Mouse (Mus musculus): Measurements from ENCODE around the gene Kcnh2. TPM values are rescaled to one million over a fixed set of nuclear protein-coding genes. Genes with fewer than 3 reads are reported as not detected.
A peak's percentile ranks its signal among the peaks of the same experiment; 100 is the strongest.

The Kcnh2 gene
- polyA plus RNA-seq, 1 experiment from 2014 or later, result 3.0 TPM

DNA sequence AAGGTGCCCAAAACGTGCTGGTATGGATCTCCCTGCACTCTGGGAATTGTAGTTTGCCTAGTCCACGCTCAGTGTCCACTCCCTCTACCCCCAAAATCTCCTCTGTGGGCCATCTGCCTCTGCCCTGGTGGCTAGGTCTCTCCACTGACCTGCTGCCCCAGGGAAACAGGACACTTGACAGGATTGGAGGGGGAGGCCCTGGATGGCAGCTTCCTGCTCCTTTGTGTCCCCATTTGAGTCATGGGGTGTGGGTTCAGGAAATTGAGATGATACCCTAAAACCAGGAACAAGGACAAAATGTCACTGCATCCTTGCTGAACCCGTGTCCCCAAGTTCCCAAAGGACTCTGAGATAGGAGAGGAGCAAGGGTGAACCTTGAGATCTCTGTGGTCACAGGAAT, 12.7 kb upstream of the Kcnh2 start:
- Histone ChIP-seq H3K36me3 (ENCODE audit: control insufficient read depth, insufficient read depth) (no peaks in the 10 kb centered on the region), H3K4me2 (replicated peaks; ENCODE audit: low read depth) (no peak overlapping the region), H3K27me3 (replicated peaks; ENCODE audit: control insufficient read depth, insufficient read depth, low read length) (no peaks in the 10 kb centered on the region), H3K4me1 (replicated peaks; ENCODE audit: control insufficient read depth, insufficient read depth, low read length) (no peaks in the 10 kb centered on the region), H3K4me3 (ENCODE audit: low read depth, low read length) (no peak overlapping the region), H3K9me3 (ENCODE audit: control insufficient read depth) (no peaks in the 10 kb centered on the region), H3K27ac (ENCODE audit: low read depth, low read length) (no peak overlapping the region), H3K9ac (ENCODE audit: low read depth, low read length) (no peak overlapping the region)
- 55% methylated on average over 3 of the region's 3 CpGs for WGBS
- no peak for TF ChIP-seq CTCF (IDR thresholded peaks at IDR 0.05; ENCODE audit: low read depth)
- ATAC-seq, result no peak

DNA sequence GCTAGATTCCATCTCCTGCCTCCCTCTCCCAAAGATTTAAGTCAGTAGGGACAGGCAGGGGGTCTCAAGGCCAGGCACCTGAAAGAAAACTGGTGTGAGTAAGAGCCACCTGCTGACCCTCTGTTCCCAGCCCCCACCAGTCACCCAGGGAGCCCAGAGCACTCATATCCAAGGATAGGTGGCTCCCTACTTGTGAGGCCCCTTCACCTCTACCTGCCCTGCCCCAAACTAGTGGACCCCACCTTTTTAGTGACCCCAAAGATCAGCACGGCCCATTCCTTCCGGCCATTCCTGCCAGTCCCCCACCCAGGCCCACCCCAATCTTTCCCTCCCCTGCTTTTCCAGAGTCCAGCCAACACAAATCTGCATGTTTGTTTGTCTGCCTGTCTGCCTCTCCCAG, 12.1 kb upstream of the Kcnh2 start:
- no peak for ATAC-seq
- Histone ChIP-seq H3K4me2 (replicated peaks; ENCODE audit: low read depth) (no peak overlapping the region), H3K9ac (ENCODE audit: low read depth, low read length) (no peak overlapping the region), H3K36me3 (ENCODE audit: control insufficient read depth, insufficient read depth) (no peaks in the 10 kb centered on the region), H3K27ac (ENCODE audit: low read depth, low read length) (no peak overlapping the region), H3K4me3 (ENCODE audit: low read depth, low read length) (no peak overlapping the region), H3K9me3 (ENCODE audit: control insufficient read depth) (no peaks in the 10 kb centered on the region), H3K4me1 (replicated peaks; ENCODE audit: control insufficient read depth, insufficient read depth, low read length) (no peaks in the 10 kb centered on the region), H3K27me3 (replicated peaks; ENCODE audit: control insufficient read depth, insufficient read depth, low read length) (no peaks in the 10 kb centered on the region)
- 60% methylated on average over 2 of the region's 2 CpGs for WGBS
- TF ChIP-seq CTCF (IDR thresholded peaks at IDR 0.05; ENCODE audit: low read depth), result no peak

DNA sequence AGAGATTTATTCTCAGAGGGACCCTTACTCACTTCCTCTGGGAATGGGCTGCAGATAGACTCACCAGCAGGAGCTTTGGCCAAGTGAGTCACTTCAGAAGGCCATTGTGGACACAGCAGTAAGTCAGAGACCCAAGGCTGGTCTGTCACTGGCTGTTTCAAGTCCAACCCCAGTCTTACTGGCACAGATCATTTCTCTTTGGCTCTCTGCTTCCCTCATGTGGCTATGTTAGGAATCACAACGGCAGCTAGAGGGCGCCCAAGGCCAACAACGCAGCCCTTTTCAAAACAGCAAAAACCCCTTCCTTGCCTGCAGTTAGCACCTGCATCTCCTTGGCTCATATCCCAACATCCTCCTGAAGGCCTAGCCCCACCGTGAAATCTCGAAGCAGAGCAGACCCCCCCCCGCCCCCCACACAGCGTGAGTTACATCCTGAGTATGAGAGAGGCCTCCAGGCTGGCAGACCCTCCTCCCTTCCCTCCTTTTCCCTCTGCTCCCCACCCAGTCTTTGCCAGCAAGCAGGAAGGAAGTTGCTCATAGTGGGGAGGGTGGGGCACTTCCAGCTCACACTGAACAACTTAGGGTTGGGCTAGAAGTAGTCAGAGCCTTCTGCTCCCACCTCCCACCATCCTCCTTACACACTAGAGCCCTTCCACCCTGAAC, 9.5 kb upstream of the Kcnh2 start:
- Histone ChIP-seq H3K4me3 (ENCODE audit: low read depth, low read length) (no peak overlapping the region), H3K27ac (ENCODE audit: low read depth, low read length) (no peak overlapping the region), H3K9me3 (ENCODE audit: control insufficient read depth) (no peaks in the 10 kb centered on the region), H3K4me1 (replicated peaks; ENCODE audit: control insufficient read depth, insufficient read depth, low read length) (no peaks in the 10 kb centered on the region), H3K4me2 (replicated peaks; ENCODE audit: low read depth) (no peak overlapping the region), H3K9ac (ENCODE audit: low read depth, low read length) (no peak overlapping the region), H3K27me3 (replicated peaks; ENCODE audit: control insufficient read depth, insufficient read depth, low read length) (no peaks in the 10 kb centered on the region), H3K36me3 (ENCODE audit: control insufficient read depth, insufficient read depth) (no peaks in the 10 kb centered on the region)
- peak; percentile 45 for ATAC-seq
- WGBS, result under 1% methylated on average over 7 of the region's 7 CpGs
- peak; percentile 98 for TF ChIP-seq CTCF (IDR thresholded peaks at IDR 0.05; ENCODE audit: low read depth)

DNA sequence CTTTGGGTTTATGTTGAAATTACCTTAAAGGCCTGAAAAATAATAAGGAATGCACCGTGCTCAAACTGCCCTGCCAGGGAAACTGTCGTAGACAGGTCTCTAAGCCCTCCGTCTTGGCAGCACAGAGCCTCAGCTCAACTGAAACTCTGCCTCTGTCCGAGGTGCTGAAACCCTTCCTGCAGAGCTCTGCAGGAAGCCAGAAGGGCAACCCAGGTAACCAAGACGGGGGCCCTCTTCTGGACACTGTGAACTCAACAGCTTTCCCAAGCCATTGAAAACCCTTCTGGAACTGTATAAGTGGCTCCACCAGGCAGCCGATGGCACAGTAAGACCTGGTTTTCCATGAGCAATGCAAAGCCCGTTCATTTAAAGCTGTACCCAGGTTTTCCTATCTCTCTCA, 6.1 kb upstream of the Kcnh2 start:
- no peak overlapping the region for H3K4me2 ChIP-seq (replicated peaks; ENCODE audit: low read depth)
- no peaks in the 10 kb centered on the region for H3K9me3 ChIP-seq (ENCODE audit: control insufficient read depth)
- H3K27me3 ChIP-seq (replicated peaks; ENCODE audit: control insufficient read depth, insufficient read depth, low read length), result peaks cover 11% of the 10 kb centered on the region
- WGBS, result 8% methylated on average over 7 of the region's 7 CpGs
- H3K27ac ChIP-seq (ENCODE audit: low read depth, low read length), result no peak overlapping the region
- H3K4me1 ChIP-seq (replicated peaks; ENCODE audit: control insufficient read depth, insufficient read depth, low read length), result no peaks in the 10 kb centered on the region
- peak; percentile 58 for ATAC-seq
- TF ChIP-seq CTCF (IDR thresholded peaks at IDR 0.05; ENCODE audit: low read depth), result peak; percentile 84
- H3K36me3 ChIP-seq (ENCODE audit: control insufficient read depth, insufficient read depth), result no peaks in the 10 kb centered on the region
- H3K9ac ChIP-seq (ENCODE audit: low read depth, low read length), result no peak overlapping the region
- no peak overlapping the region for H3K4me3 ChIP-seq (ENCODE audit: low read depth, low read length)

DNA sequence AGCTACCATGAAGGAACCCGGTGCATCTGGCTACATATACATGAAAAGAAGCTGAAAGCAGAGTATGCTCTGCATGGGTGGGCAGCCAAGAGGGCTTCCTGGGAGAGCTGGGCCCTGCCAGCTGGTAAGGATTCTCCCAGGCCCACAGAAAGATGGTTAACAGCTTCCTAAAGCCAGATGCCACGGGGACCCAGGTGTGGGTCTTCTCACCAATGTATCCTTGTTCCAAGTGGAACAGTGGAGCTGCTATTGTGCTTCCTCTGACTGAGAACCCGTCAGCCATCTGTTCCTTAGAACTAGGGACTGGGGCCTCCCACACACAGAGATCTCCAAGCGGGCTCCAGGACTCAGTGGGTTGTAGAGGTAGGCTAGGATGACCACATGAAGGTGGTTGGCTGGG, 5.4 kb upstream of the Kcnh2 start:
- ATAC-seq, result no peak
- H3K9ac ChIP-seq (ENCODE audit: low read depth, low read length), result no peak overlapping the region
- peaks cover 17% of the 10 kb centered on the region for H3K27me3 ChIP-seq (replicated peaks; ENCODE audit: control insufficient read depth, insufficient read depth, low read length)
- TF ChIP-seq CTCF (IDR thresholded peaks at IDR 0.05; ENCODE audit: low read depth), result no peak
- no peaks in the 10 kb centered on the region for H3K36me3 ChIP-seq (ENCODE audit: control insufficient read depth, insufficient read depth)
- no peaks in the 10 kb centered on the region for H3K4me1 ChIP-seq (replicated peaks; ENCODE audit: control insufficient read depth, insufficient read depth, low read length)
- no peaks in the 10 kb centered on the region for H3K9me3 ChIP-seq (ENCODE audit: control insufficient read depth)
- H3K4me3 ChIP-seq (ENCODE audit: low read depth, low read length), result no peak overlapping the region
- WGBS, result 49% methylated on average over 4 of the region's 4 CpGs
- H3K4me2 ChIP-seq (replicated peaks; ENCODE audit: low read depth), result no peak overlapping the region
- no peak overlapping the region for H3K27ac ChIP-seq (ENCODE audit: low read depth, low read length)

DNA sequence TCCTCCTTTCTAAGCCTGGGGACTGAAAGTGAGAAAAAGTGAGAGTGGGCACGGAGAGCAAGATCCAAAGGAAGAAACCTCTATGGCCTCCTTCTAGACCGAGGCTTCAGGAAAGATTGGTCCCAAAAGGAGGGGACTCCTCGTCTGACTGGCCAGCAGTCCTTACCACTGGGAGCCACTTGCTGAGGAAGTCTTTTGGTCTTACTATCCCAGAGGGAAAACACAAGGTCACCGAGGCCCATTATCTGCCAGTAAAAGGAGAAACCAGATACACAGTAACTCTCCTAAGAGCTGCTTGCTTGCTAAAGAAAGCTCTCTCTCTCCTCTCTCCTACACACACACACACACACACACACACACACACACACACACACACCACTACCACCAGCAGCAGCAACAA, 1.9 kb upstream of the Kcnh2 start:
- no peak overlapping the region for H3K4me2 ChIP-seq (replicated peaks; ENCODE audit: low read depth)
- 41% methylated on average over 4 of the region's 4 CpGs for WGBS
- no peaks in the 10 kb centered on the region for H3K36me3 ChIP-seq (ENCODE audit: control insufficient read depth, insufficient read depth)

More for the DNA sequence above, 1.9 kb upstream of the Kcnh2 start:
- ATAC-seq, result no peak
- Histone ChIP-seq H3K4me3 (ENCODE audit: low read depth, low read length) (no peak overlapping the region), H3K27me3 (replicated peaks; ENCODE audit: control insufficient read depth, insufficient read depth, low read length) (peaks cover 44% of the 10 kb centered on the region), H3K4me1 (replicated peaks; ENCODE audit: control insufficient read depth, insufficient read depth, low read length) (no peaks in the 10 kb centered on the region), H3K9ac (ENCODE audit: low read depth, low read length) (no peak overlapping the region), H3K27ac (ENCODE audit: low read depth, low read length) (no peak overlapping the region), H3K9me3 (ENCODE audit: control insufficient read depth) (no peaks in the 10 kb centered on the region)
- no peak for TF ChIP-seq CTCF (IDR thresholded peaks at IDR 0.05; ENCODE audit: low read depth)

Data from intestine, postnatal 0 days (tissue).